Mouse (Mus musculus): Measurements from ENCODE around the gene Pou2f1. TPM values are rescaled to one million over a fixed set of nuclear protein-coding genes. Genes with fewer than 3 reads are reported as not detected.

The Pou2f1 gene
- total RNA-seq, 2 experiments from 2014 or later, result 14.2 to 18.0 TPM

- intact Hi-C loops (cut with DNase I), result loop anchor here (10.0 kb wide), 1 partner anchor 109 kb away; no protein-coding TSS in a partner anchor
- DNase-seq (ENCODE audit: low spot score in 2 of 2), result no peak
Measured at GRCm38 (mm10) chr1:165855759-165856545, 146.5 kb downstream of the Pou2f1 start.

GRCm38 (mm10) chr1:165853729-165854420, 148.6 kb downstream of the Pou2f1 start:
- intact Hi-C loops (cut with DNase I), result loop anchor here (5.0 to 10.0 kb wide), 2 partner anchors 72 to 111 kb away; no protein-coding TSS in a partner anchor
- DNase-seq (ENCODE audit: low spot score in 2 of 2), result peak; percentile 51 to 71

- intact Hi-C loops (cut with DNase I), result loop anchor here (5.0 to 10.0 kb wide), 2 partner anchors 71 to 112 kb away; no protein-coding TSS in a partner anchor
- DNase-seq (ENCODE audit: low spot score in 2 of 2), result no peak
Measured at GRCm38 (mm10) chr1:165853131-165853721, 149.3 kb downstream of the Pou2f1 start.

- no peak for DNase-seq (ENCODE audit: low spot score in 2 of 2)
- intact Hi-C loops (cut with DNase I), result loop anchor here (5.0 to 10.0 kb wide), 2 partner anchors 70 to 113 kb away; no protein-coding TSS in a partner anchor
Measured at GRCm38 (mm10) chr1:165852131-165852530, 150.3 kb downstream of the Pou2f1 start.

- DNase-seq (ENCODE audit: low spot score in 2 of 2), result no peak
- intact Hi-C loops (cut with DNase I), result loop anchor here (5.0 to 10.0 kb wide), 2 partner anchors 67 to 115 kb away; no protein-coding TSS in a partner anchor
Measured at GRCm38 (mm10) chr1:165849458-165850445, 152.7 kb downstream of the Pou2f1 start.

GRCm38 (mm10) chr1:165848881-165849280, 153.6 kb downstream of the Pou2f1 start:
- intact Hi-C loops (cut with DNase I), result no loop called here
- no peak for DNase-seq (ENCODE audit: low spot score in 2 of 2)

- intact Hi-C loops (cut with DNase I), result no loop called here
- DNase-seq (ENCODE audit: low spot score in 2 of 2), result no peak
Measured at GRCm38 (mm10) chr1:165848417-165848816, 154.1 kb downstream of the Pou2f1 start.

GRCm38 (mm10) chr1:165845366-165845765, 157.1 kb downstream of the Pou2f1 start:
- DNase-seq (ENCODE audit: low spot score in 2 of 2), result peak in 1 of 2 experiments; percentile 51
- intact Hi-C loops (cut with DNase I), result no loop called here

- intact Hi-C loops (cut with DNase I), result no loop called here
- DNase-seq (ENCODE audit: low spot score in 2 of 2), result no peak
Measured at GRCm38 (mm10) chr1:165844956-165845355, 157.5 kb downstream of the Pou2f1 start.

- intact Hi-C loops (cut with DNase I), result no loop called here
- DNase-seq (ENCODE audit: low spot score in 2 of 2), result no peak
Measured at GRCm38 (mm10) chr1:165844466-165844951, 158.0 kb downstream of the Pou2f1 start.

GRCm38 (mm10) chr1:165843586-165843985, 158.9 kb downstream of the Pou2f1 start:
- intact Hi-C loops (cut with DNase I), result no loop called here
- peak in 1 of 2 experiments; percentile 37 for DNase-seq (ENCODE audit: low spot score in 2 of 2)

- no peak for DNase-seq (ENCODE audit: low spot score in 2 of 2)
- intact Hi-C loops (cut with DNase I), result no loop called here
Measured at GRCm38 (mm10) chr1:165842170-165842569, 160.3 kb downstream of the Pou2f1 start.

- intact Hi-C loops (cut with DNase I), result no loop called here
Measured at GRCm38 (mm10) chr1:165840548-165841230, 161.8 kb downstream of the Pou2f1 start.

GRCm38 (mm10) chr1:165839201-165839600, 163.3 kb downstream of the Pou2f1 start:
- DNase-seq (ENCODE audit: low spot score in 2 of 2), result no peak
- intact Hi-C loops (cut with DNase I), result no loop called here

More at GRCm38 (mm10) chr1:165840548-165841230, 161.8 kb downstream of the Pou2f1 start:
- DNase-seq (ENCODE audit: low spot score in 2 of 2), result no peak

- DNase-seq (ENCODE audit: low spot score in 2 of 2), result no peak
- intact Hi-C loops (cut with DNase I), result no loop called here
Measured at GRCm38 (mm10) chr1:165837546-165837945, 164.9 kb downstream of the Pou2f1 start.

- intact Hi-C loops (cut with DNase I), result no loop called here
- no peak for DNase-seq (ENCODE audit: low spot score in 2 of 2)
Measured at GRCm38 (mm10) chr1:165836461-165836860, 166.0 kb downstream of the Pou2f1 start.

- no peak for DNase-seq (ENCODE audit: low spot score in 2 of 2)
- intact Hi-C loops (cut with DNase I), result no loop called here
Measured at GRCm38 (mm10) chr1:165834633-165834975, 167.9 kb downstream of the Pou2f1 start.

Data from left cerebral cortex, postnatal 14 days (tissue).